Mouse (Mus musculus): ENCODE measurements at regions not wholly inside any gene's neighbourhood (a gene's known extent, or its start where the extent isn't known, plus 50 kb on each side); places are given as distances from the start of the nearest gene placed in this dataset.
A peak's percentile ranks its signal among the peaks of the same experiment; 100 is the strongest.

GRCm38 (mm10) chr6:50780677-50781076 is 126.4 kb upstream of the Npvf start:
- DNase-seq = no peak

- no peak for DNase-seq
Measured at GRCm38 (mm10) chr6:50781271-50781670, 127.0 kb upstream of the Npvf start.

- DNase-seq = no peak
Measured at GRCm38 (mm10) chr6:50782221-50782620, 128.0 kb upstream of the Npvf start.

- DNase-seq = no peak
Measured at GRCm38 (mm10) chr6:50783494-50783893, 129.3 kb upstream of the Npvf start.

- DNase-seq = no peak
Measured at GRCm38 (mm10) chr6:50784381-50784780, 130.1 kb upstream of the Npvf start.

- DNase-seq = no peak
Measured at GRCm38 (mm10) chr6:50787666-50788065, 133.4 kb upstream of the Npvf start.

- no peak for DNase-seq
Measured at GRCm38 (mm10) chr6:50799963-50800362, 145.7 kb upstream of the Npvf start.

- DNase-seq = no peak
Measured at GRCm38 (mm10) chr6:50802956-50803355, 148.7 kb upstream of the Npvf start.

- DNase-seq = no peak
Measured at GRCm38 (mm10) chr6:50804477-50805005, 150.3 kb upstream of the Npvf start.

- DNase-seq = no peak
Measured at GRCm38 (mm10) chr6:50806376-50807077, 152.3 kb upstream of the Npvf start.

GRCm38 (mm10) chr6:50807187-50808012 is 153.2 kb upstream of the Npvf start:
- peak; percentile 13 for DNase-seq

- no peak for DNase-seq
Measured at GRCm38 (mm10) chr6:50808126-50808525, 153.9 kb upstream of the Npvf start.

GRCm38 (mm10) chr6:50808811-50809668 is 154.8 kb upstream of the Npvf start:
- DNase-seq = no peak

- DNase-seq = no peak
Measured at GRCm38 (mm10) chr6:50809669-50809983, 155.4 kb upstream of the Npvf start.

GRCm38 (mm10) chr6:50814936-50815500 is 160.8 kb upstream of the Npvf start:
- DNase-seq = no peak

GRCm38 (mm10) chr6:50815579-50815978 is 161.3 kb upstream of the Npvf start:
- DNase-seq = no peak

- no peak for DNase-seq
Measured at GRCm38 (mm10) chr6:50817430-50817829, 163.2 kb upstream of the Npvf start.

- no peak for DNase-seq
Measured at GRCm38 (mm10) chr6:50818433-50818832, 164.2 kb upstream of the Npvf start.

- DNase-seq = no peak
Measured at GRCm38 (mm10) chr6:50818891-50819541, 164.8 kb upstream of the Npvf start.

GRCm38 (mm10) chr6:50821401-50822235 is 167.4 kb upstream of the Npvf start:
- DNase-seq = no peak

All from adrenal gland, adult 8-10 months (tissue).